Mouse (Mus musculus) neutrophil, adult 5-6 weeks (primary cell): ENCODE measurements around the gene Ergic3. TPM values are rescaled to one million over a fixed set of nuclear protein-coding genes. Genes with fewer than 3 reads are reported as not detected.

Experiments
- ATAC-seq: fragments of 151-379, 151-347 bp; 2 replicates; pipeline ENCODE4 v1.8.0; 2017; ENCODE audit warnings: mild to moderate bottlenecking, moderate TSS enrichment; ENCODE audit not compliant: insufficient number of reproducible peaks, poor library complexity, low FRiP score, severe bottlenecking; ENCODE audit errors: extremely low read depth
- total RNA-seq: library from RNA; stranded (forward); fragments of 200-1000 nt; gene quantifications from 2 replicates; pipeline ENCODE4 v1.2.3, GENCODE M21; 2017

Ergic3 gene
- 61.0 and 68.6 TPM in 2 replicates for total RNA-seq

GRCm38 (mm10) chr2:156007888-156008532 is at the start of gene Ergic3, which contains the start of gene 6430550D23Rik:
Ergic3 (plus strand) TSS chr2:156008045.
6430550D23Rik (minus strand) TSS chr2:156007977.
- ATAC-seq, result peak; percentile 99

GRCm38 (mm10) chr2:155959981-155960380 is 47.9 kb upstream of the Ergic3 start:
- ATAC-seq, result no peak

GRCm38 (mm10) chr2:155961862-155962261 is 46.0 kb upstream of the Ergic3 start:
- no peak for ATAC-seq

DNA sequence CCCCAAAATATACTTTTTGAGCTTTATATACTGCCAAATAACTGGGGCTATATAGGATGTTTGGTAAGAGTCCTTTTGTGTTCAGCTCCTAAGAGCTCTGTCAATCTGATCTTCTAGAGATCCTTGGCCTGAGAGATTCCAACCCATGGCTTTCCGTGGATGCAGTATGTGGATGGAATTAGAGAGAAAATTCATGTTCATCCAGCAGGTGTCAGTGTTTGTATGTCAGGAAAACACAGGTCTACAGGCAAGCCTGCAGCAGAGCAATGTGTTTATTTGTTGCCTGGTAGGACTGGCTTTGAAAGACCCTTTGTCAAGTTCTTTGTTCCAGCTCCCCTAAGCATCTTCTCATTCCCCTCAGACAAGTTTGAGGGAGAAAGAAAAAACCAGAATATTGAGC is 44.9 kb upstream of the Ergic3 start:
- no peak for ATAC-seq

- ATAC-seq, result no peak
Observed at GRCm38 (mm10) chr2:155973348-155973747, 34.5 kb upstream of the Ergic3 start.

DNA sequence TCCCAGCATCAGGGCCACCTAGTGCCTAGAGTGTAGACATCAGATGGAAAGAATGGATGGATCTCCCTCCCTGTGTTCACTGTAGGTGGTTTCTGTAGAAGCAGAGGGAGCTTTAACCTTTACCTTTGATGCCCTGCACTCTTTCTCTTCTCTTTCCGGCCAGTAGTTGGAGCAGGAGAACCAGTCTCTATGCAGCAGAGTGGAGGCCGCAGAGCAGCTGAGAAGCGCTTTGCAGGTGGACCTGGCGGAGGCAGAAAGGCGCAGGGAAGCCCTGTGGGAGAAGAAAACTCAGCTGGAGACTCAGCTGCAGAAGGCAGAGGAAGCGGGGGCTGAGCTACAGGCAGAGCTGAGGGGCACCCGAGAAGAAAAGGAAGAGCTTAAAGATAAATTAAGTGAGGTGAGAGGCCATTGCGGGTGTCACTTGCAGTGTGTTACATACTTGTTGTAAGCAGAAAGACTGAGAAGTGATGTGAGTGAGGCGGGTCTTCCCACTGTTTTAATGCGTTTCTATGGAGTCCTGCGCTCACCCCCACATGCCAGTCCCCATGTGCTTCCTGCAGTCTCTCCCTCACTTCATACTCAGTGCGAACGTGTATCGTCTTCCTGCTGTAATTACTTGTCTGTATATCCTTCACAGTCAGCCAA is 33.6 kb upstream of the Ergic3 start:
- peak; percentile 51; the same call in 1 of the 2 replicates for ATAC-seq

GRCm38 (mm10) chr2:155979328-155979991 is 28.4 kb upstream of the Ergic3 start:
- ATAC-seq, result peak; percentile 93

- no peak for ATAC-seq
Observed at GRCm38 (mm10) chr2:155985776-155986175, 22.1 kb upstream of the Ergic3 start.

- ATAC-seq, result no peak
Observed at GRCm38 (mm10) chr2:155987131-155987530, 20.7 kb upstream of the Ergic3 start.

DNA sequence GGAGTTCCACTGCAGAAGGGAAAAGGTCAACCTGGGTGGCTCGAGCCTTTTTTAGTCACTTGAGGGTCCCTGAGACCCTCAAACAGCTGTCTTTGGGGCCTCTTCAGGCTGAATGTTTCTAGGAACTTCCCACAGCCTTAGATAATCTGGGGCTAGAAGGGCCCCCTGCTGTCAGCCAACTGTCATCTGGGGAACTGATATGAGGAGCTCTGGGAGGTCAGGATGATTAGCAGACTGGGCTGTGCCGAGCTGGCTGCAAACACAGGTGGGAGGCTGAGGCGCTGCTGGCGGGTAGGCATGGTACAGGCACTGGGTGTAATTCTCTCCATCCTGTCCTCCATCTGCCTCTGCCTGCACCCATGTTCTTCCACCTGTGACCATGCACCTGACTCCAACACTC is 18.8 kb upstream of the Ergic3 start:
- no peak for ATAC-seq

- no peak for ATAC-seq
Observed at GRCm38 (mm10) chr2:155991151-155991550, 16.7 kb upstream of the Ergic3 start.

- ATAC-seq, result no peak
Observed at GRCm38 (mm10) chr2:155991863-155992321, 16.0 kb upstream of the Ergic3 start.

DNA sequence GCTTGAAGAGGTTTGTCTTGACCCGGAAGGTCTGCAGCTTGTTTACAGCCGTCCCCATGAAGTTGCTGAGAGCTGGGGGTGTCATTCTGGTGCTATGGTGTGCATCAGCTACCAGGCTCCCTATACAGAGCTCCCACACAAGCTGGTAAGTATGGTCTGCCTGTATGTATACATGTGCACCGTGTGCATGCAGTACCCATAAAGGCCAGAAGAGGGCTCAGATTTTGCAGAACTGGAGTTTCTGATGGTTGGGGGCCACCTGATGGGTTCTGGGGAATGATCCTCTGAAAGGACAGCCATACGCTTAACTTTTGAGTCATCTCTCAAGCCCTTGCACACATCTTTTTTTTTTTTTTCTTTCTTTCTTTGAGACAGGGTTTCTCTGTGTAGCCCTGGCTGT is 2.5 kb upstream of the Ergic3 start:
- ATAC-seq, result no peak

GRCm38 (mm10) chr2:156018106-156018505 is 10.3 kb downstream of the Ergic3 start:
- ATAC-seq, result no peak

GRCm38 (mm10) chr2:156021219-156021618 is 13.4 kb downstream of the Ergic3 start:
- ATAC-seq, result no peak

- no peak for ATAC-seq
Observed at GRCm38 (mm10) chr2:156021765-156022164, 13.9 kb downstream of the Ergic3 start.

DNA sequence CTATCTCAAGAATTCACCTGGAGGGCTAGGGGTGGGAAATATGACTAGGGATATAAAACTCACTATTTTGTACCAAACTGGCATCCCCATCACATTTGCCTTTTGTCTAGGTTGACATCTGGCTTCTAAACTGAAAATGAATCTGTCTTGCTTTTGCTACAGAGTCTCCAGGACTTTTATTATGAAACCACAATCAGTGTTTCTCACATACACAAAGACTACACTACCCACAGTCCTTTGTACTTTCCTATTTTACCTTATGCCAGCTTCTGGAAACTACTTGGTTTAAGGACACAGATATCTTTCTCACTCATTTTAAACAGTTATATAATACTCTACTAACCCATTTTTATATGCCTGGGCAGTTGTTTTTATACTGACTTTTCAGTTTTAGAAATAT is 17.6 kb downstream of the Ergic3 start:
- ATAC-seq, result no peak

DNA sequence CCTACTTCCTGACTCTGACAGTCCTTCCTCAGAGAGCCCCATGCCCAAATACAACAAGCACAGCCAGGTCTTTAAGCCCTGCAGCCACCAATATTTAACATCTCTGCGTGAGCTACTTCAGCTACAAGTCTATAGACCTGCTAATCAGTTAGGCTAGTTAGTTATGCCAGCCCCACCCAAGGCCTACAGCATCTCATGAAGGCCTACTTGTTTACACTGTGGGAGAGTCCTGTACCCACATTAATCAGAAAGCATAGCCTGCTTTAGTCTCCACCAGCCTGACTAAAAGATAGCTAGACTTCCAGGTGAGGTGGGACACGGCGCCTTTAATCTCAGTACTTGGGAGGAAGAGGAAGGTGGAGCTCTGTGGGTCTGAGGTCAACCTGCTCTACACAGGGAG is 31.5 kb downstream of the Ergic3 start:
- no peak for ATAC-seq

GRCm38 (mm10) chr2:156042903-156043302 is 35.1 kb downstream of the Ergic3 start:
- ATAC-seq, result no peak

- no peak for ATAC-seq
Observed at GRCm38 (mm10) chr2:156047929-156048328, 40.1 kb downstream of the Ergic3 start.
